Mouse (Mus musculus) embryonic fibroblast, embryonic 13.5 days (primary cell): Measurements from ENCODE around the gene Aldoart2.

Experiments used
- CTCF ChIP-seq: IDR thresholded peaks from 2 replicates; pipeline ENCODE4 v1.5.1; 2011; ENCODE audit warnings: mild to moderate bottlenecking, control low read depth, low read length, moderate library complexity, borderline replicate concordance; ENCODE audit not compliant: insufficient read depth
- POLR2A ChIP-seq: IDR thresholded peaks from 2 replicates; pipeline ENCODE4 v1.6.1; 2011; ENCODE audit warnings: low read depth, mild to moderate bottlenecking, control low read depth, low read length, moderate library complexity

DNA sequence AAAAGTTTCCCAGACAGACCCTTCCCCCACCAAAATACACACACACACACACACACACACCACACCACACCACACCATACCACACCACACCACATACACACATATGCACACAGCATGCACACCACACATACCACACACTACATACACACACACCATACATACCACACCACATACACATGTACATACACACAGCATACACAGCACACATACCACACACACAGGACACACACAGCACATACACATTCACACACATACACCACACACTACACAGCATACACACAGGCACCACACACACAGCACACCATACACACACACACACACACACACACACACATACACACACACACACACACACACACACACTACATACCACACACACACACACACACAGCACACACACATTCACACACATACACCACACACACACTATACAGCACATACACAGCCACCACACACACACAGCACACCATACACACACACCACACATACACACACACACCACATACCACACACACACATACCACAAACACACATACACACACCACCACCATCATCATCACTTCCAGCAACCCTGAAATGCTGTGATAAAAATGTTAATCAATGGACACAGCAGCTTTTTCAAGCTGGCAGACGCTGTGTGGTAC, 26.6 kb upstream of the Aldoart2 start:
- TF ChIP-seq POLR2A (no peak), CTCF (no peak)
